Mouse (Mus musculus): ENCODE measurements around the gene Cacna1a. TPM values are rescaled to one million over a fixed set of nuclear protein-coding genes. Genes with fewer than 3 reads are reported as not detected.
A peak's percentile ranks its signal among the peaks of the same experiment; 100 is the strongest.

The Cacna1a gene
- polyA plus RNA-seq, 1 experiment from 2014 or later: 20.3 TPM

GRCm38 (mm10) chr8:84454532-84454931 lies 66.3 kb downstream of the Cacna1a start:
- Histone ChIP-seq H3K36me3 (ENCODE audit: control insufficient read depth, insufficient read depth) (no peaks in the 10 kb centered on the region), H3K4me1 (replicated peaks; ENCODE audit: control insufficient read depth, insufficient read depth, low read length) (peaks cover 3% of the 10 kb centered on the region; the same call in 1 of the 2 replicates), H3K9me3 (ENCODE audit: control insufficient read depth, low read length) (no peaks in the 10 kb centered on the region), H3K4me2 (ENCODE audit: low read length) (no peak overlapping the region), H3K27me3 (replicated peaks; ENCODE audit: control insufficient read depth, insufficient read depth, low read length) (no peaks in the 10 kb centered on the region), H3K27ac (ENCODE audit: low read length) (no peak overlapping the region), H3K4me3 (replicated peaks; ENCODE audit: low read length) (no peak overlapping the region), H3K9ac (replicated peaks; ENCODE audit: low read depth, low read length) (no peak overlapping the region)
- ATAC-seq: no peak
- 40% methylated on average over 6 of the region's 6 CpGs for WGBS

GRCm38 (mm10) chr8:84458853-84459252 lies 70.6 kb downstream of the Cacna1a start:
- H3K4me1 ChIP-seq (replicated peaks; ENCODE audit: control insufficient read depth, insufficient read depth, low read length): peaks cover 3% of the 10 kb centered on the region; the same call in 1 of the 2 replicates
- peaks cover 8% of the 10 kb centered on the region for H3K9me3 ChIP-seq (ENCODE audit: control insufficient read depth, low read length)
- no peak overlapping the region for H3K4me2 ChIP-seq (ENCODE audit: low read length)
- no peak overlapping the region for H3K27ac ChIP-seq (ENCODE audit: low read length)
- no peak overlapping the region for H3K4me3 ChIP-seq (replicated peaks; ENCODE audit: low read length)
- peaks cover 11% of the 10 kb centered on the region for H3K36me3 ChIP-seq (ENCODE audit: control insufficient read depth, insufficient read depth)
- no peak overlapping the region; the same call in 1 of the 2 replicates for H3K9ac ChIP-seq (replicated peaks; ENCODE audit: low read depth, low read length)
- H3K27me3 ChIP-seq (replicated peaks; ENCODE audit: control insufficient read depth, insufficient read depth, low read length): no peaks in the 10 kb centered on the region
- whole genome bisulfite sequencing: 69% methylated on average over 7 of the region's 7 CpGs
- ATAC-seq: no peak

GRCm38 (mm10) chr8:84459276-84459675 lies 71.0 kb downstream of the Cacna1a start:
- peak; percentile 64; the same call in 1 of the 2 replicates for ATAC-seq
- WGBS: 14% methylated on average over 5 of the region's 5 CpGs
- Histone ChIP-seq H3K4me1 (replicated peaks; ENCODE audit: control insufficient read depth, insufficient read depth, low read length) (peaks cover 3% of the 10 kb centered on the region; the same call in 1 of the 2 replicates), H3K9me3 (ENCODE audit: control insufficient read depth, low read length) (peaks cover 8% of the 10 kb centered on the region), H3K4me2 (ENCODE audit: low read length) (no peak overlapping the region), H3K36me3 (ENCODE audit: control insufficient read depth, insufficient read depth) (peaks cover 12% of the 10 kb centered on the region), H3K27ac (ENCODE audit: low read length) (peak overlapping the region; percentile 12; the same call in 1 of the 2 replicates), H3K27me3 (replicated peaks; ENCODE audit: control insufficient read depth, insufficient read depth, low read length) (no peaks in the 10 kb centered on the region), H3K4me3 (replicated peaks; ENCODE audit: low read length) (no peak overlapping the region), H3K9ac (replicated peaks; ENCODE audit: low read depth, low read length) (peak overlapping the region; percentile 22; the same call in 1 of the 2 replicates)

GRCm38 (mm10) chr8:84460698-84461097 lies 72.5 kb downstream of the Cacna1a start:
- Histone ChIP-seq H3K4me1 (replicated peaks; ENCODE audit: control insufficient read depth, insufficient read depth, low read length) (peaks cover 3% of the 10 kb centered on the region; the same call in 1 of the 2 replicates), H3K27me3 (replicated peaks; ENCODE audit: control insufficient read depth, insufficient read depth, low read length) (no peaks in the 10 kb centered on the region), H3K4me2 (ENCODE audit: low read length) (no peak overlapping the region), H3K27ac (ENCODE audit: low read length) (no peak overlapping the region), H3K9ac (replicated peaks; ENCODE audit: low read depth, low read length) (no peak overlapping the region), H3K4me3 (replicated peaks; ENCODE audit: low read length) (no peak overlapping the region), H3K9me3 (ENCODE audit: control insufficient read depth, low read length) (peaks cover 8% of the 10 kb centered on the region), H3K36me3 (ENCODE audit: control insufficient read depth, insufficient read depth) (peaks cover 12% of the 10 kb centered on the region)
- WGBS: 81% methylated on average over 2 of the region's 2 CpGs
- no peak for ATAC-seq

GRCm38 (mm10) chr8:84466932-84467331 lies 78.7 kb downstream of the Cacna1a start:
- ATAC-seq: peak; percentile 49; the same call in 1 of the 2 replicates
- H3K4me1 ChIP-seq (replicated peaks; ENCODE audit: control insufficient read depth, insufficient read depth, low read length): no peaks in the 10 kb centered on the region
- H3K27me3 ChIP-seq (replicated peaks; ENCODE audit: control insufficient read depth, insufficient read depth, low read length): no peaks in the 10 kb centered on the region
- WGBS: 67% methylated on average over 1 of the region's 1 CpGs
- peaks cover under 1% of the 10 kb centered on the region for H3K9me3 ChIP-seq (ENCODE audit: control insufficient read depth, low read length)
- no peak overlapping the region for H3K9ac ChIP-seq (replicated peaks; ENCODE audit: low read depth, low read length)
- no peak overlapping the region for H3K4me3 ChIP-seq (replicated peaks; ENCODE audit: low read length)
- H3K36me3 ChIP-seq (ENCODE audit: control insufficient read depth, insufficient read depth): peaks cover 5% of the 10 kb centered on the region
- no peak overlapping the region for H3K27ac ChIP-seq (ENCODE audit: low read length)
- H3K4me2 ChIP-seq (ENCODE audit: low read length): no peak overlapping the region

GRCm38 (mm10) chr8:84469076-84469475 lies 80.8 kb downstream of the Cacna1a start:
- H3K9me3 ChIP-seq (ENCODE audit: control insufficient read depth, low read length): no peaks in the 10 kb centered on the region
- ATAC-seq: no peak
- no peak overlapping the region for H3K4me2 ChIP-seq (ENCODE audit: low read length)
- H3K9ac ChIP-seq (replicated peaks; ENCODE audit: low read depth, low read length): no peak overlapping the region
- no peaks in the 10 kb centered on the region for H3K27me3 ChIP-seq (replicated peaks; ENCODE audit: control insufficient read depth, insufficient read depth, low read length)
- no peak overlapping the region for H3K4me3 ChIP-seq (replicated peaks; ENCODE audit: low read length)
- no peaks in the 10 kb centered on the region for H3K36me3 ChIP-seq (ENCODE audit: control insufficient read depth, insufficient read depth)
- H3K27ac ChIP-seq (ENCODE audit: low read length): no peak overlapping the region
- H3K4me1 ChIP-seq (replicated peaks; ENCODE audit: control insufficient read depth, insufficient read depth, low read length): no peaks in the 10 kb centered on the region
- 85% methylated on average over 4 of the region's 4 CpGs for WGBS

- no peak overlapping the region for H3K9ac ChIP-seq (replicated peaks; ENCODE audit: low read depth, low read length)
- no peaks in the 10 kb centered on the region for H3K36me3 ChIP-seq (ENCODE audit: control insufficient read depth, insufficient read depth)
- H3K27ac ChIP-seq (ENCODE audit: low read length): no peak overlapping the region
- no peaks in the 10 kb centered on the region for H3K27me3 ChIP-seq (replicated peaks; ENCODE audit: control insufficient read depth, insufficient read depth, low read length)
- no peak overlapping the region for H3K4me3 ChIP-seq (replicated peaks; ENCODE audit: low read length)
- ATAC-seq: no peak
- H3K9me3 ChIP-seq (ENCODE audit: control insufficient read depth, low read length): no peaks in the 10 kb centered on the region
- no peak overlapping the region for H3K4me2 ChIP-seq (ENCODE audit: low read length)
- no peaks in the 10 kb centered on the region for H3K4me1 ChIP-seq (replicated peaks; ENCODE audit: control insufficient read depth, insufficient read depth, low read length)
- 46% methylated on average over 8 of the region's 9 CpGs for WGBS
These were observed 83.2 kb downstream of the Cacna1a start for GRCm38 (mm10) chr8:84471271-84471995.

GRCm38 (mm10) chr8:84474456-84474855 lies 86.2 kb downstream of the Cacna1a start:
- Histone ChIP-seq H3K36me3 (ENCODE audit: control insufficient read depth, insufficient read depth) (no peaks in the 10 kb centered on the region), H3K27me3 (replicated peaks; ENCODE audit: control insufficient read depth, insufficient read depth, low read length) (no peaks in the 10 kb centered on the region), H3K4me2 (ENCODE audit: low read length) (no peak overlapping the region), H3K4me1 (replicated peaks; ENCODE audit: control insufficient read depth, insufficient read depth, low read length) (no peaks in the 10 kb centered on the region), H3K4me3 (replicated peaks; ENCODE audit: low read length) (no peak overlapping the region), H3K9me3 (ENCODE audit: control insufficient read depth, low read length) (no peaks in the 10 kb centered on the region), H3K27ac (ENCODE audit: low read length) (no peak overlapping the region), H3K9ac (replicated peaks; ENCODE audit: low read depth, low read length) (no peak overlapping the region)
- ATAC-seq: no peak
- 88% methylated on average over 1 of the region's 1 CpGs for WGBS

- H3K4me2 ChIP-seq (ENCODE audit: low read length): no peak overlapping the region
- 78% methylated on average over 3 of the region's 3 CpGs for WGBS
- no peaks in the 10 kb centered on the region for H3K36me3 ChIP-seq (ENCODE audit: control insufficient read depth, insufficient read depth)
- no peak overlapping the region for H3K27ac ChIP-seq (ENCODE audit: low read length)
- no peak overlapping the region for H3K4me3 ChIP-seq (replicated peaks; ENCODE audit: low read length)
- H3K27me3 ChIP-seq (replicated peaks; ENCODE audit: control insufficient read depth, insufficient read depth, low read length): no peaks in the 10 kb centered on the region
- no peak for ATAC-seq
- H3K4me1 ChIP-seq (replicated peaks; ENCODE audit: control insufficient read depth, insufficient read depth, low read length): no peaks in the 10 kb centered on the region
- H3K9me3 ChIP-seq (ENCODE audit: control insufficient read depth, low read length): no peaks in the 10 kb centered on the region
- H3K9ac ChIP-seq (replicated peaks; ENCODE audit: low read depth, low read length): no peak overlapping the region
These were observed 89.1 kb downstream of the Cacna1a start for GRCm38 (mm10) chr8:84477341-84477740.
